Mouse (Mus musculus): Measurements from ENCODE around the gene Ptgr2. TPM values are rescaled to one million over a fixed set of nuclear protein-coding genes. Genes with fewer than 3 reads are reported as not detected.

Ptgr2 gene
- 24.5 and 31.6 TPM in 2 replicates for polyA plus RNA-seq (2021; fragmentation: Nextera tagmentation)
- long read RNA-seq, experiment 1, transcript Ptgr2-202 (11 exons, 1,386 nt) = minor isoform, 5 of 436 reads
- long read RNA-seq, experiment 1, transcript Ptgr2-201 (10 exons, 3,168 nt) = major isoform, 346 of 436 reads
- long read RNA-seq, experiment 1, transcript Ptgr2-207 (10 exons, 2,073 nt) = minor isoform, 20 of 436 reads
- long read RNA-seq, experiment 1, partial matches to known transcripts = 18 of 436 reads
- long read RNA-seq, experiment 1, other reads (novel, unspliced or antisense) = 47 of 436 reads
- long read RNA-seq, experiment 2, transcript Ptgr2-201 (10 exons, 3,168 nt) = major isoform, 31 of 61 reads
- long read RNA-seq, experiment 2, partial matches to known transcripts = 7 of 61 reads
- long read RNA-seq, experiment 2, other reads (novel, unspliced or antisense) = 19 of 61 reads

DNA sequence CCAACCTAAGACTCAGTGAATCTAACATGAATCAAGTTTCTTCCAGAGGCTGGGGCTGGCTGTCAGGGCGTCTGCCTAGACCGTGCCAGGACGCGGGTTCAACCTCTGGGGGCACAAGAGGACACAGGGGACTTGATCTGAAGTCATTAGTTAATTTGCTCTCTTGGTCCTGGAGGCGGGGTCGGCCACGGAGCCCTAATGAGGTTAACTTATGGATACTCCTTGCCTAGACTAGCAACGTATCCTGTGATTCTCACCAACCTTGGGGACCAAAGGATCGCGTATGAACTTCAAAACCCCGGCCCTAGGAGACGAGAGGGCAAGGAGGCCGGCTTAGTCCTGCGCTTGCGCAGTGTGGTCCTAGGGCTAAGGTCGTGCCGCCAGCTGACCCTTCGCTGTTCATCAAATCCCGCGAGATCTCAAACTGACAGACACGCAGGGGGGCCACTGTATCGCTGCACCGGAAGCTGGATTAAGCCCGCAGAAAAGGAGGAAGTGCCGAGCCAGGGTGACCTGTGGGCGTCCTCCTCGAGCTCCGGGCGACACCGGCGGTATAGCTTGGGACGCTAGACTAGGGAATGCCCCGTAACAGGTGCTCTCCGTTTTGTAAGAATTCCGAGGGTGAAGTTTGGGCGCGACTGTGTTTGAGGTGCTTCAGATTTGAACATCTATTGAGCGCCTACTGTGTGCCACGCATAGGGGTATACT lies at the start of gene Ptgr2:
Ptgr2 (plus strand) TSS at position 348 of the 708 bp plus-strand sequence.

DNA sequence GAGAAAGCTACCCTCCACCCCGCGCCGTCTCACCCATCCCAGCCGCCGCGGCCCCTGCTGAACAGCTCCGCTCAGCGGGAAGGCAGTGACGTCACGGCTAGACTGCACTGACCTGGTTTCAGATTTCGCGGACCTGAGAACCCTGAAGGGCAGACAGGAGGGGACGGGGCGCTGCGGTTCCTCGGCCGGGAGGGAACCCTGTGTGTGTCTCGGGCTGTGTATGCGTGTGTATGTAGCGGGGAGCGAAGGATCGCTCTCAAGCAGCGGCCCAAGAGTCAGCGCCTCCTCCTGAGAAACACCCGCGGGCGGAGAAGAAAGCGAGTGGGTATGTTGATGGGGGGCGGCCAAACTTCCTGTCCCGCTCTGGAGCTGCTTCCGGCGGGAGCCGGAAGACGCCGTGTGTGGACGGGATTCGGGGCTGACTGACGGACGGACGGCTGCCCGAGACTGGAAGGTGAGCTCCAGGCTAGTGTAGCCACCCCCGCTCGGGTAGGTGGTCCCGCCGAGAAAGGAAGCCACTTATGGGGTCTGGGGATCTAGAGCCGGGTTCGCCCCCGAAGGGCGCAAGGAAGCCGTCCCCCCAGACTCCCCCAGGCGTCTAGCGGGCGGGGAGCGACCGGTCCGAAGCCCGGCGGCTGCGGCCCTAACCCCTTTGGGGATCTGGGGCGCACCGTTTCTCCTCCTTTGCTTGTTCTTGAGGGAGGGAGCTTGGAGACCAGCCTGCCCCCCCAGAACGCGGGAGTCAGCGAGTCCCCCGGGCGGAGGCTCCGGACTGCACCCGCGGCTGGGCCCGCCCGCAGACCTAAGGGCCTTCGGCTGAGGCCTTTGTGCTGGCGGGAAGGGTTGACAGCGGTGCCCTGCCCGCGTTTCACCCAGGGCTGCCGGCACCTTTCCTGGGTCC lies 31.9 kb downstream of the Ptgr2 start, which contains the start of gene Zfp410:
Zfp410 (plus strand) TSS at position 132 of the 901 bp plus-strand sequence.

DNA sequence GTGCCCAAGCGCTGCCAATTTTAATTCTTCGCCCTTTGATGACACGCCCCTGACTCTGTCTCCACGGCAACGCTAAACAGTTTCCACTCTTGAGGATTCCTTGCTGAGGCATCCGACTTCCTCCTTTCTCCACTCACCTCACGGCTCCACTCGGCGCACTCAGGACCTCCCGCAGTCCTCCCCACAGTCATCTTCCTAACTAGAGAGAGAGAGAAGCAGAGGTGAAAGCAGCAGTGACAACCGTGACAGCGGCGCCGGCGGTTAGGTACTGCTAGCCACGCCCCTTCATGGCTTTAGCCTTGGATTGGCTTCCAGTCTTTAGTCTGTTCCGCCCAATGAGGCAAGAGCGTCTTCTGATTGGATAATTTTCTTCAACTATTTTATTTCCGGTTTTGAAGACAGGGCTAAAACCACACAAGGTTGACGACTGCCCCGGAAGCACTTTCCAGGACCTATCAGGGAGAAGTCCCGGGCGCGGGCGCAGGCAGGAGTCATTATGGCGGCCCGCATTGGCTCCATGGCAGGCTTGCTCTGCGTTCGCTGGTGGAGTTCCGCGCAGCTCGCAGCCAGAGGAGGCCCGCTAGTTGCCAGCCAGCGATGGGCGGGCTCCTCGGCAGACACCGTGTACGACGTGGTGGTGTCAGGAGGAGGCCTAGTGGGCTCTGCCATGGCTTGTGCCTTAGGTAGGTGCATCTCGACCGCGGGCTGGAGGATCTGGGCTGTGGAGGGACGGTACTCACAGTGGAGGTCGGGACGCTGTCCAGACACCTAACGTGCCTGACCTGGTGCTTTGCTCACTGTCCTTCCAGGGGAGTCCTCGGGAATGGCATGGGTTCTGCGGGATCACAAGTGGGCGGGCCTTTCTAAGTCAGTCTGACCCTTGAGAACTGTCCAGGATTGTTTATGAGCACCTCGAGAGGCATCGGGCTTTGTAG lies 76.8 kb downstream of the Ptgr2 start, which contains the start of the genes Coq6 and Fam161b:
Coq6 (plus strand) TSS at position 103 of the 935 bp plus-strand sequence.
Fam161b (minus strand) TSS at position 279 of the 935 bp plus-strand sequence.

Other genes with a start within 250 kb of the Ptgr2 start
- gene Acot4, start 246.9 kb upstream of the Ptgr2 start, polyA plus RNA-seq (2021; fragmentation: Nextera tagmentation) = 1.0 and 1.7 TPM in 2 replicates
- 0.85 TPM in 1 of 2 replicates, not detected in the other for gene Gm49366, start 246.3 kb upstream of the Ptgr2 start, polyA plus RNA-seq (2021; fragmentation: Nextera tagmentation)
- gene Acot3, start 233.1 kb upstream of the Ptgr2 start, polyA plus RNA-seq (2021; fragmentation: Nextera tagmentation) = 2.4 and 2.7 TPM in 2 replicates
- gene Acot5, start 215.9 kb upstream of the Ptgr2 start, polyA plus RNA-seq (2021; fragmentation: Nextera tagmentation) = 7.0 and 8.0 TPM in 2 replicates
- gene Acot6, start 184.6 kb upstream of the Ptgr2 start, polyA plus RNA-seq (2021; fragmentation: Nextera tagmentation) = 1.2 and 2.1 TPM in 2 replicates
- gene Dnal1, start 170.9 kb upstream of the Ptgr2 start, polyA plus RNA-seq (2021; fragmentation: Nextera tagmentation) = 19.6 and 25.3 TPM in 2 replicates
- 4.5 and 6.6 TPM in 2 replicates for gene Pnma1, start 136.7 kb upstream of the Ptgr2 start, polyA plus RNA-seq (2021; fragmentation: Nextera tagmentation)
- gene Elmsan1, start 66.4 kb upstream of the Ptgr2 start, polyA plus RNA-seq (2021; fragmentation: Nextera tagmentation) = 3.3 and 6.3 TPM in 2 replicates
- 16.7 and 22.7 TPM in 2 replicates for gene Zfp410, start 31.6 kb downstream of the Ptgr2 start, polyA plus RNA-seq (2021; fragmentation: Nextera tagmentation)
- gene Coq6, start 76.4 kb downstream of the Ptgr2 start, polyA plus RNA-seq (2021; fragmentation: Nextera tagmentation) = 19.7 and 26.8 TPM in 2 replicates
- gene Fam161b, start 76.6 kb downstream of the Ptgr2 start, polyA plus RNA-seq (2021; fragmentation: Nextera tagmentation) = 5.5 and 6.8 TPM in 2 replicates
- 13.2 and 15.6 TPM in 2 replicates for gene Entpd5, start 123.8 kb downstream of the Ptgr2 start, polyA plus RNA-seq (2021; fragmentation: Nextera tagmentation)
- gene Bbof1, start 123.8 kb downstream of the Ptgr2 start, polyA plus RNA-seq (2021; fragmentation: Nextera tagmentation) = 0.98 and 1.1 TPM in 2 replicates
- gene Rnf113a2, start 132.0 kb downstream of the Ptgr2 start, polyA plus RNA-seq (2021; fragmentation: Nextera tagmentation) = 15.9 and 17.6 TPM in 2 replicates
- 43.8 and 56.6 TPM in 2 replicates for gene Aldh6a1, start 165.8 kb downstream of the Ptgr2 start, polyA plus RNA-seq (2021; fragmentation: Nextera tagmentation)
- gene Lin52, start 166.2 kb downstream of the Ptgr2 start, polyA plus RNA-seq (2021; fragmentation: Nextera tagmentation) = 35.1 and 41.5 TPM in 2 replicates